Mouse (Mus musculus): ENCODE measurements around the gene Naalad2. TPM values are rescaled to one million over a fixed set of nuclear protein-coding genes. Genes with fewer than 3 reads are reported as not detected.
A peak's percentile ranks its signal among the peaks of the same experiment; 100 is the strongest.
"Not testable (repeated sequence)": the region's sequence is repeated elsewhere in the genome, so short reads cannot be mapped to it uniquely, and the experiment has no call there.

The Naalad2 gene
- polyA plus RNA-seq, 1 experiment from 2014 or later, result 4.6 TPM

DNA sequence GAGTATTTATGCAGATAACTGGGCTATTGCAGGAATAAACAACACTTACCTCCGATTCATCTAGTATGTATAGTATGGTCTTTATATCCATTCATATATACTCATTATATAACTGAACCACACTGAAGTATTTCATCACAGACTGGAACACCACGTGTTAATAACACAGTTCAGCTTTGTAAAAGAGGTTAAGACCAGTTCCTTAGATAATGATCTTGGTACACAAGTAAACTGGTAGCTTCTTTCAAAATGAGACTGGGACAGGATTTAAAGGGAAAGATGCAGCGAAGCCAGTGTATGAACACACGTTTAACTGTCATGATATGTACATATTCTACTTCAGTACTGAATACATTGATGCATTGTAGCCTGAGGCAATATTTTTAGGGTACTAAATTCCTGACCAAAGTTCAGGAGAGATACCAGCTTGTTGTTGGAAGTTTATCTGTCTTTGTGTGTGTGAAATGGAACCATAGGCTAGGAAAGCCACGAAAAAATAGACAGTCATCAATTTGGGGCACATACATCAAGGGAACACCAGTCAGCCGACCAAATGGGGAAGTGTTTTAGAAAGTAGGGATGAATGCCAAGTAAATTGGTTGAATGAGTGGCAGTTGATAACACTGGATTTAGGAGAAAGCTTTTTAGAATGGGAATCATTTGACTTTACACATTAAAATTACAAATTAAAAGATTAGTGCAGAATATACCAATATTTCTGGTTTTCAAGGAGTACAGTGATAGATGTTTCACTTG, 109.6 kb downstream of the Naalad2 start:
- Histone ChIP-seq H3K4me1 (ENCODE audit: control insufficient read depth, insufficient read depth, low read length) (peaks cover 7% of the 10 kb centered on the region), H3K27ac (ENCODE audit: low read length) (peak overlapping the region; percentile 86), H3K4me2 (ENCODE audit: low read depth, low read length) (peak overlapping the region; percentile 66), H3K27me3 (replicated peaks; ENCODE audit: control insufficient read depth, insufficient read depth, low read length) (no peaks in the 10 kb centered on the region), H3K4me3 (ENCODE audit: low read length) (peak overlapping the region; percentile 83), H3K9me3 (ENCODE audit: control insufficient read depth, low read length) (no peaks in the 10 kb centered on the region), H3K36me3 (ENCODE audit: control insufficient read depth, insufficient read depth, low read length) (no peaks in the 10 kb centered on the region), H3K9ac (ENCODE audit: low read depth, low read length) (peak overlapping the region; percentile 97)
- ATAC-seq, result no peak
- WGBS, result 27% methylated on average over 6 of the region's 6 CpGs

DNA sequence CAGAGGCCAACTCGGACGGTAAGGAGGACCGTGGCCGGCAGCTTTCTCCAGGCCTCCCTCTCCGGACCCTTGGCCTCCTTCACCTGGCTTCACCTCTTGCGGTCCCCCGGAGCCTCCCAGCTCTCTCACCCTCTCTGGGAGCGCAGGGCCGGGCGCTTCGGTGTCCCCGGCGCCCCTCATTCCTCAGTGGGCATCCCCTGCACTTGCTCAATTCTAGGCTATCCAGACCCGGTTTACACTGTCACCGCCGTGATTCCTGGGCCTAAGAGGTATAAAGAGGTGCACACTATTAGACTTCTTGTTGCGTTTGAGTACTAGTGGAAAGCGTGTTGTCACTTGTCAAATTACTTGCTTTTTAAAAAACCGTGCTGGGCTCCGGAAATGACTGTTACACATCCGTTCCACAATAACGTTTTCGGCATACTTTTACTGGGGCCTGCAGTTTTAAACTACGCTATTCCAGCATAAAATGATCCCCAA, 110.3 kb downstream of the Naalad2 start:
- Histone ChIP-seq H3K9me3 (ENCODE audit: control insufficient read depth, low read length) (no peaks in the 10 kb centered on the region), H3K4me3 (ENCODE audit: low read length) (peak overlapping the region; percentile 83), H3K27ac (ENCODE audit: low read length) (peak overlapping the region; percentile 86), H3K9ac (ENCODE audit: low read depth, low read length) (peak overlapping the region; percentile 97), H3K36me3 (ENCODE audit: control insufficient read depth, insufficient read depth, low read length) (no peaks in the 10 kb centered on the region), H3K4me1 (ENCODE audit: control insufficient read depth, insufficient read depth, low read length) (peaks cover 7% of the 10 kb centered on the region), H3K27me3 (replicated peaks; ENCODE audit: control insufficient read depth, insufficient read depth, low read length) (no peaks in the 10 kb centered on the region), H3K4me2 (ENCODE audit: low read depth, low read length) (peak overlapping the region; percentile 66)
- under 1% methylated on average over 24 of the region's 24 CpGs for WGBS
- ATAC-seq, result peak; percentile 75

DNA sequence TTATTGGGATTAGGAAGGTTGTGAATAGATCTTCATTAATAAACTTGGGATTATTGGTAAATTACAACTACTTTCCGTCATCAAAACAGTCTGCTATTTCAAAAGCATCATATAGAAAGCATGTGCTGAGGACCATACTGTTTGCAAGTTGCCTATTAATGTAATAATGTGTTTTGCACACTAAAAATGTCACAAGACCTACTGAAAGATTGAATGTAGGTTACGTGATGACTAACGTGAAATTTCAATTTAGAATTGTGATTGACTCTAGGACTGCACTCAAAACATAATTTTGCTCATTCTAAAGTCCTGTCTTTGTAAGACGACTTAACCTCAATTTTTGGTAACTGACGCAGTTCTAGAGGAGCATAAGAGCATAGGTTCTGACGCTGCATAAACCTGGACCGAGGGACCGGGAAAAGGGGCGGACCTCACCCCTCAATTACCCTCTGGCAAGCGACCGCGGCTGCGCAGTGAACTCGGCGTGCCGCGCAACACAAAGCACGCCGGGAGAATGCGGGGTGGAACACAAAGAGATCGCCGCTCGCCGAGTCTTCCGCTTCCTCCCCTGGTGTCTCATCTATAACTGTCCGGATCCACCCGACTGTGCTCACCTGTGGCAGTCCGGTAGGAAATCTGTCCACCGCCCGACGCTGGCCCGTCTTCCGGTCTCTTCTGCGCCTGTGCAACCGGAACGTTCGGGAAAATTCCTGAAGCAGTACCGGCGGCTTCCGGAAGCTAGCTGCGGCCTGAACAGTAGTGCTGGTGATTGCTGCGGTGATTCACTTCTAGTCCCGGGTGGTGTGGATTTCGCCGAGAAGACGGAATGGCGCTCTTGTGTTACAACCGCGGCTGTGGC, 111.0 kb downstream of the Naalad2 start, which contains the start of gene Chordc1:
TSS of gene Chordc1 (plus strand) at position 555 of the 859 bp plus-strand sequence.
- Histone ChIP-seq H3K4me2 (ENCODE audit: low read depth, low read length) (peak within 1 kb of the TSS; percentile 66), H3K9ac (ENCODE audit: low read depth, low read length) (peak within 1 kb of the TSS; percentile 97), H3K27me3 (replicated peaks; ENCODE audit: control insufficient read depth, insufficient read depth, low read length) (no peaks in the 10 kb centered on the region), H3K36me3 (ENCODE audit: control insufficient read depth, insufficient read depth, low read length) (no peaks in the 10 kb centered on the region), H3K9me3 (ENCODE audit: control insufficient read depth, low read length) (no peaks in the 10 kb centered on the region), H3K27ac (ENCODE audit: low read length) (peak within 1 kb of the TSS; percentile 86), H3K4me1 (ENCODE audit: control insufficient read depth, insufficient read depth, low read length) (peaks cover 7% of the 10 kb centered on the region), H3K4me3 (ENCODE audit: low read length) (peak within 1 kb of the TSS; percentile 83)
- ATAC-seq, result peak; percentile 100
- WGBS, result 3% methylated on average over 49 of the region's 49 CpGs

DNA sequence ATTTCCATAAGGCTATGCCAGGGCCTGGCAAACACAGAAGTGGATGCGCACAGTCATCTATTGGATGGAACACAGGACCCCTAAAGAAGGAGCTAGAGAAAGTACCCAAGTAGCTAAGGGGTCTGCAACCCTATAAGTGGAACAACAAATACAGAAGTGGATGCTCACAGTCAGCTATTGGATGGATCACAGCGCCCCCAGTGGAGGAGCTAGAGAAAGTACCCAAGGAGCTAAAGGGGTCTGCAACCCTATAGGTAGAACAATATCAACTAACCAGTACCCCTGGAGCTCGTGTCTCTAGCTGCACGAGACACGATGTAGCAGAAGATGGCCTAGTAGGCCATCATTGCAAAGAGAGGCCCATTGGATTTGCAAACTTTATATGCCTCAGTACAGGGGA, 124.1 kb downstream of the Naalad2 start:
- not testable (repeated sequence) for H3K27me3 ChIP-seq (replicated peaks; ENCODE audit: control insufficient read depth, insufficient read depth, low read length); H3K27ac ChIP-seq (ENCODE audit: low read length); H3K4me1 ChIP-seq (ENCODE audit: control insufficient read depth, insufficient read depth, low read length); H3K36me3 ChIP-seq (ENCODE audit: control insufficient read depth, insufficient read depth, low read length); H3K4me3 ChIP-seq (ENCODE audit: low read length); H3K9me3 ChIP-seq (ENCODE audit: control insufficient read depth, low read length); ATAC-seq; H3K9ac ChIP-seq (ENCODE audit: low read depth, low read length); H3K4me2 ChIP-seq (ENCODE audit: low read depth, low read length)
- 35% methylated on average over 5 of the region's 5 CpGs for WGBS

DNA sequence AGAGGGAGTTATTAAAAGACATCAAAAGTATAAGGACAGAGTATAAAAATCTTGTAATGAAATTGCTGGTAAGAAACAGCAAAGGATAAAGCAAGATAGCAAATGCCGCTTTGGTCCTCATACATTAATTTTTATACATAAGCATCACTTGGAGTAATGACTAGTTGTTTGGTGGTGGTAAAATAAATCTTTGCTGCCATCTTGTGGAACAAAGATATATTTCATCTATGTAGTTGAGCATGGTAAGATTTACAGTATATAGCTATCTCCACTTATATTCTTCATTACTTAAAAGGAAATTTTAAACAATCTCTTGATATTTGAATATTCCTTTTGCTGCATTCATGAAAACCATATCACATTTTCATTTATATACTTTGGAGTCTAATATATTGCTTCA, 125.3 kb downstream of the Naalad2 start:
- Histone ChIP-seq H3K27ac (ENCODE audit: low read length) (no peak overlapping the region), H3K4me1 (ENCODE audit: control insufficient read depth, insufficient read depth, low read length) (no peaks in the 10 kb centered on the region), H3K9ac (ENCODE audit: low read depth, low read length) (no peak overlapping the region), H3K4me2 (ENCODE audit: low read depth, low read length) (no peak overlapping the region), H3K9me3 (ENCODE audit: control insufficient read depth, low read length) (no peaks in the 10 kb centered on the region), H3K4me3 (ENCODE audit: low read length) (no peak overlapping the region), H3K27me3 (replicated peaks; ENCODE audit: control insufficient read depth, insufficient read depth, low read length) (no peaks in the 10 kb centered on the region), H3K36me3 (ENCODE audit: control insufficient read depth, insufficient read depth, low read length) (no peaks in the 10 kb centered on the region)
- WGBS, result 43% methylated on average over 1 of the region's 1 CpGs
- ATAC-seq, result no peak

DNA sequence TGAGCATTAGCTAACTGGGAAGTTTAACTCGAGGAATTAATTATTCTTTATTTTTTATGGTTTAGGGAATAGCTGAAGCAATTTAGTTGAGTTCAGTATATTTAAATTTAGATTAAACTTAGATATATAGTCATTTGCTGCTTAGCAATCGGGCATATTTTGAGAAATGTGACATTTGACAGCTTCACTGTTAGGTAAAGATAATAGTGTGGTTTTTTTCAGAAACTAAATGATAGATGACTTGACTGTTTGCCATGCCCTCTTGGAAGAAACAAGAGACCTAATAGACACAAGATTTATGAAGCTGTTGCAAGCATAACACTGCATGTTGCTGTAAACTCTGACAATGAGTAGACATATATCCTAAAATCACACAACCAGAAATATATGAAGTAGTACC, 126.0 kb downstream of the Naalad2 start:
- H3K9ac ChIP-seq (ENCODE audit: low read depth, low read length), result no peak overlapping the region
- H3K36me3 ChIP-seq (ENCODE audit: control insufficient read depth, insufficient read depth, low read length), result no peaks in the 10 kb centered on the region
- no peak overlapping the region for H3K4me2 ChIP-seq (ENCODE audit: low read depth, low read length)
- H3K27me3 ChIP-seq (replicated peaks; ENCODE audit: control insufficient read depth, insufficient read depth, low read length), result no peaks in the 10 kb centered on the region
- H3K27ac ChIP-seq (ENCODE audit: low read length), result no peak overlapping the region
- H3K9me3 ChIP-seq (ENCODE audit: control insufficient read depth, low read length), result no peaks in the 10 kb centered on the region
- no peaks in the 10 kb centered on the region for H3K4me1 ChIP-seq (ENCODE audit: control insufficient read depth, insufficient read depth, low read length)
- WGBS, result 33% methylated on average over 2 of the region's 2 CpGs
- no peak overlapping the region for H3K4me3 ChIP-seq (ENCODE audit: low read length)
- ATAC-seq, result no peak

DNA sequence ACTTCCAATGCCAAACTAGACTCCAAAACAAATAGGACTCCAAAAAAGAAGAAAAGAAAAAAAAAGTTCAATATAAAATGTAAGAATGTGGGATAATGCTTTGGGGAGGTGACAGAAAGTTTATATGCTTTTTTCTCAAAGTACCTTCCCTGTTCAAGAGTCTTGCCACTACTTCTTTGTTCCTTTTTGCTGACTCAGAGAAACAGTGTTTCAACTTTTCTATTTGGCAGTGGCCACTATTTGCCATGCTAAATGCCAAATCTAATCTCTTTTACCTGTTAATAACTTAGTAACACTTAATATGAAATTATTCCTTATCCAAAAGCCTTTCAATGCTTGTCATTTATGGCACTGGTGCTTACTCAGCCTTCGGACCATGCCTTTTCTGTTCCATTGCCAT, 126.9 kb downstream of the Naalad2 start:
- 84% methylated on average over 1 of the region's 1 CpGs for WGBS
- no peak for ATAC-seq
- Histone ChIP-seq H3K9ac (ENCODE audit: low read depth, low read length) (no peak overlapping the region), H3K27me3 (replicated peaks; ENCODE audit: control insufficient read depth, insufficient read depth, low read length) (no peaks in the 10 kb centered on the region), H3K36me3 (ENCODE audit: control insufficient read depth, insufficient read depth, low read length) (no peaks in the 10 kb centered on the region), H3K4me2 (ENCODE audit: low read depth, low read length) (no peak overlapping the region), H3K27ac (ENCODE audit: low read length) (no peak overlapping the region), H3K4me1 (ENCODE audit: control insufficient read depth, insufficient read depth, low read length) (no peaks in the 10 kb centered on the region), H3K4me3 (ENCODE audit: low read length) (no peak overlapping the region), H3K9me3 (ENCODE audit: control insufficient read depth, low read length) (no peaks in the 10 kb centered on the region)

Other genes starting within 250 kb of the Naalad2 start
- gene Chordc1, start 110.9 kb downstream of the Naalad2 start, polyA plus RNA-seq (2015; fragmentation: Nextera tagmentation; extraction: Ambion mirVana), result 82.4 and 84.9 TPM in 2 replicates
- not detected in 2 replicates for gene Ubtfl1, start 1.4 kb upstream of the Naalad2 start, polyA plus RNA-seq (2015; fragmentation: Nextera tagmentation; extraction: Ambion mirVana)
- gene Mbd3l2, start 27.7 kb upstream of the Naalad2 start, polyA plus RNA-seq (2015; fragmentation: Nextera tagmentation; extraction: Ambion mirVana), result not detected in 2 replicates
- 3.4 TPM in 2 replicates for gene Zfp558, start 75.3 kb upstream of the Naalad2 start, polyA plus RNA-seq (2015; fragmentation: Nextera tagmentation; extraction: Ambion mirVana)
- gene Mbd3l1, start 75.4 kb upstream of the Naalad2 start, polyA plus RNA-seq (2015; fragmentation: Nextera tagmentation; extraction: Ambion mirVana), result not detected in 2 replicates